Mouse (Mus musculus) limb, embryonic 12.5 days (tissue): ENCODE data around the gene Cenpi. TPM values are rescaled to one million over a fixed set of nuclear protein-coding genes. Genes with fewer than 3 reads are reported as not detected.

Source experiments
- polyA plus RNA-seq: library from polyadenylated mRNA; unstranded; fragments of >200 nt; fragmentation: Nextera tagmentation; extraction: Ambion mirVana; gene quantifications from 2 replicates; pipeline ENCODE4 v1.2.1, GENCODE M21; 2016

Cenpi gene
- polyA plus RNA-seq, 1 experiment from 2014 or later, result 29.7 TPM

Other genes starting within 250 kb of the Cenpi start
- 51.8 and 54.3 TPM in 2 replicates for gene Cstf2, start 248.9 kb upstream of the Cenpi start, polyA plus RNA-seq
- 0.09 and 0.11 TPM in 2 replicates for gene Xkrx, start 146.0 kb upstream of the Cenpi start, polyA plus RNA-seq
- gene Arl13a, start 120.6 kb upstream of the Cenpi start, polyA plus RNA-seq, result not detected in 2 replicates
- not detected in 2 replicates for gene Nox1, start 86.1 kb upstream of the Cenpi start, polyA plus RNA-seq
- 10.5 and 11.2 TPM in 2 replicates for gene Trmt2b, start 31.1 kb upstream of the Cenpi start, polyA plus RNA-seq
- 10.6 and 10.8 TPM in 2 replicates for gene Tmem35a, start 12.9 kb upstream of the Cenpi start, polyA plus RNA-seq
- 3.3 and 4.0 TPM in 2 replicates for gene Drp2, start 96.5 kb downstream of the Cenpi start, polyA plus RNA-seq
- gene Taf7l, start 168.4 kb downstream of the Cenpi start, polyA plus RNA-seq, result 0.26 and 0.42 TPM in 2 replicates
- 67.8 and 68.1 TPM in 2 replicates for gene Timm8a1, start 233.8 kb downstream of the Cenpi start, polyA plus RNA-seq